Mouse (Mus musculus) myocyte (in vitro differentiated cells): Measurements from ENCODE around the gene Mrpl37.

Experiments
- E2F4 ChIP-seq: IDR thresholded peaks from one replicate; pipeline ENCODE4 v1.6.1; 2011; ENCODE audit warnings: mild to moderate bottlenecking, control low read depth, moderate library complexity; ENCODE audit not compliant: insufficient read depth
- MAX ChIP-seq: IDR thresholded peaks from one replicate; pipeline ENCODE4 v1.6.1; 2011; ENCODE audit warnings: low read depth, mild to moderate bottlenecking, control low read depth
- MYOD1 ChIP-seq, 3 experiments: IDR thresholded peaks; one replicate each; pipeline ENCODE4 v1.6.1; 2011; ENCODE audit warnings: control low read depth in 2 of 3, low read depth in 2 of 3, mild to moderate bottlenecking in 2 of 3, moderate library complexity in 1 of 3; ENCODE audit not compliant: insufficient read length in 2 of 3, control insufficient read depth in 1 of 3
- POLR2A ChIP-seq: IDR thresholded peaks from one replicate; pipeline ENCODE4 v1.6.1; 2011; ENCODE audit warnings: low read depth, mild to moderate bottlenecking, control low read depth, moderate library complexity; ENCODE audit not compliant: insufficient read length
- POLR2AphosphoS2 ChIP-seq: IDR thresholded peaks from one replicate; pipeline ENCODE4 v1.6.1; 2011; ENCODE audit warnings: low read depth, control low read depth; ENCODE audit not compliant: insufficient read length
- REST ChIP-seq: IDR thresholded peaks from one replicate; pipeline ENCODE4 v1.6.1; 2011; ENCODE audit warnings: mild to moderate bottlenecking, control low read depth, moderate library complexity; ENCODE audit not compliant: insufficient read depth, insufficient read length
- TCF12 ChIP-seq: IDR thresholded peaks from one replicate; pipeline ENCODE4 v1.6.1; 2011; ENCODE audit warnings: mild to moderate bottlenecking, control low read depth; ENCODE audit not compliant: poor library complexity, insufficient read depth, severe bottlenecking
- USF1 ChIP-seq: IDR thresholded peaks from one replicate; pipeline ENCODE4 v1.6.1; 2011; ENCODE audit warnings: low read depth, mild to moderate bottlenecking, control low read depth, moderate library complexity

DNA sequence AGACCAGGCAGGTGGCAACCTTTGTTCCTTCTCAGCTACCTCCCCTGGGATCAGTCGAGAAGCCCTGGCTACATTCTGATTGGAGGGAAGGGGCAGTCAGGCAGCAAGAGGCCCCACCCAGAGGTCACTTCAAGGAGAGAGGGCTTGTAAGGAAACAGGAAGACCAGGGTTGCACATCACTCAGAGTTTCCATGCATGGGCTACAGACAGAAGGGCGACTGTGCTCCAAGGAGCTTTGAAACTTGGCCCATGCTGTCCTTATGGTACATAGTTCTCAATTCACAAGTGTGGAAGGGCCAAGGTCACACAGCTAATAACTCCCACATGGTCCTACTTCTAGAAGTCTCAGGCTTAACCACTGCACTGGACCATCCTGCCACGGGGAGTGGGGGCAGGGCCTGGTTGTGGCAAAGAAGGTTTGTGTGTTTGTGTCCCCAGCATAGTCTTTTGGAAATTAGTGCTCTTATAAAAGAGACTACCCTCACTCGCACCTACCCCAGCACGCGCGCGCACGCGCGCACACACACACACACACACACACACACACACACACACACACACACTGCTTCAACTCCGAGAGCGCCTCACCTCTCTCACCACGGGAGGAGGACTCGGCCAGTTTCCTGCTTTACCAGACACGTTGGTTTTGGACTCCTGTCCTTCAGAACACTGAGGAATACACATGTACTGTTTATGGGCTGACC is 28.0 kb upstream of the Mrpl37 start:
- no peak for TF ChIP-seq POLR2A
- TF ChIP-seq E2F4 = no peak
- TF ChIP-seq REST = no peak
- TF ChIP-seq USF1 = no peak
- TF ChIP-seq MAX = no peak
- no peak for TF ChIP-seq POLR2AphosphoS2
- no peak for TF ChIP-seq TCF12
- no peak for TF ChIP-seq MYOD1 (IDR thresholded peaks at IDR 0.05; ENCODE audit: control insufficient read depth in 1 of 3, insufficient read length in 2 of 3, low read depth in 2 of 3)
